Mouse (Mus musculus): ENCODE measurements around the gene Gm14632. TPM values are rescaled to one million over a fixed set of nuclear protein-coding genes. Genes with fewer than 3 reads are reported as not detected.
"Not testable (repeated sequence)": the region's sequence is repeated elsewhere in the genome, so short reads cannot be mapped to it uniquely, and the experiment has no call there.

The Gm14632 gene
- total RNA-seq (2012; rRNA removed): not detected in 2 replicates

GRCm38 (mm10) chrX:30329472-30329871 is at the start of gene Gm14632:
Gene Gm14632 (plus strand): TSS chrX:30329772.
- H3K4me1 ChIP-seq (ENCODE audit: control insufficient read depth in 2 of 2, insufficient read depth in 2 of 2, low read length in 2 of 2, poor library complexity in 1 of 2); H3K9ac ChIP-seq (ENCODE audit: insufficient read depth, low read depth, low read length, poor library complexity, severe bottlenecking); DNase-seq (ENCODE audit: low read depth, low spot score); H3K27ac ChIP-seq (ENCODE audit: insufficient read depth, low read depth, low read length, poor library complexity, severe bottlenecking); H3K4me3 ChIP-seq (ENCODE audit: insufficient read depth in 1 of 2, low read depth in 1 of 2, low read length in 2 of 2, poor library complexity in 1 of 2, severe bottlenecking in 1 of 2); H3K36me3 ChIP-seq (ENCODE audit: control insufficient read depth, insufficient read depth, low read length, poor library complexity, severe bottlenecking); H3K9me3 ChIP-seq (ENCODE audit: control insufficient read depth, insufficient read depth, low read depth, low read length); in situ Hi-C loops (cut with MboI; ENCODE audit: low sequenced_read_pairs in 2 of 2, unreplicated experiment in 2 of 2): not testable (repeated sequence)
